Comparison of ENCODE assay signal across 9 mouse cellular contexts in genomic region chr6:136809077-136809476, GRCm38 (mm10). TPM values are rescaled to one million over a fixed set of nuclear protein-coding genes. Genes with fewer than 3 reads are reported as not detected.
DNase-seq lines count a peak whose midpoint lies in the region; ATAC-seq and TF ChIP-seq lines count a peak whose summit lies in the region.
"Had no signal": no experiment of that assay in that cellular context is flagged by ENCODE, and none has a peak within 500 bp of the region (broad histone marks: within the 10 kb centered on the region; RNA-seq: fewer than 3 reads in every experiment).

No protein-coding gene starts in this region.

- intact Hi-C loops in heart, postnatal 10 days (cut with DNase I) = no loop called here

- 0 out of 2 replicates have a peak overlapping the region, but pooled peaks have one; percentile 3 for H3K27ac ChIP-seq in cortical plate, adult 2 months (ENCODE audit: insufficient read depth, low read length)
- no peak overlapping the region for H3K27ac ChIP-seq in limb, embryonic 12.5 days
- H3K27ac ChIP-seq in midbrain, embryonic 13.5 days = no peak overlapping the region

- 37% methylated on average over 14 of the region's 14 CpGs for WGBS in limb, embryonic 12.5 days
- 38% methylated on average over 14 of the region's 14 CpGs for WGBS in midbrain, embryonic 13.5 days

- no peak for TF ChIP-seq CTCF in cortical plate, adult 2 months (IDR thresholded peaks at IDR 0.05; ENCODE audit: extremely low read depth, insufficient read depth, low read length)

- H3K27me3 ChIP-seq in limb, embryonic 12.5 days = no peaks in the 10 kb centered on the region
- no peaks in the 10 kb centered on the region for H3K27me3 ChIP-seq in midbrain, embryonic 13.5 days

- DNase-seq in urinary bladder, postnatal 25 days (ENCODE audit: low spot score) = peak; percentile 45
- DNase-seq in urinary bladder, postnatal 4 days (ENCODE audit: low spot score in 2 of 2) = no peak
- peak; percentile 45 to 52 for DNase-seq in heart, postnatal 10 days
- DNase-seq in yolk sac, embryonic 10.5 days (ENCODE audit: low spot score) = peak; percentile 70

- peaks cover 35% of the 10 kb centered on the region for H3K36me3 ChIP-seq in limb, embryonic 12.5 days
- H3K36me3 ChIP-seq in midbrain, embryonic 13.5 days = peaks cover 21% of the 10 kb centered on the region

- no peak for ATAC-seq in limb, embryonic 12.5 days (ENCODE audit: insufficient number of reproducible peaks, insufficient read depth, low FRiP score, low TSS enrichment, low read depth)
- no peak for ATAC-seq in midbrain, embryonic 13.5 days
- no peak for ATAC-seq in cerebellum, adult (ENCODE audit: insufficient number of reproducible peaks, low FRiP score, low TSS enrichment)

- H3K9ac ChIP-seq in limb, embryonic 12.5 days (replicated peaks) = peak overlapping the region; percentile 70
- peak overlapping the region; percentile 80 for H3K9ac ChIP-seq in midbrain, embryonic 13.5 days (replicated peaks)

- peak overlapping the region; percentile 84 for H3K4me3 ChIP-seq in cortical plate, adult 2 months (ENCODE audit: insufficient read depth, low read length)
- H3K4me3 ChIP-seq in limb, embryonic 12.5 days (replicated peaks) = peak overlapping the region; percentile 84
- peak overlapping the region; percentile 87 for H3K4me3 ChIP-seq in midbrain, embryonic 13.5 days (replicated peaks)

- H3K4me1 ChIP-seq in cortical plate, adult 2 months (ENCODE audit: control insufficient read depth, insufficient read depth, low read length) = no peaks in the 10 kb centered on the region
- H3K4me1 ChIP-seq in limb, embryonic 12.5 days (replicated peaks) = peaks cover 28% of the 10 kb centered on the region
- peaks cover 28% of the 10 kb centered on the region for H3K4me1 ChIP-seq in midbrain, embryonic 13.5 days (replicated peaks)

- peak overlapping the region; percentile 94 for H3K4me2 ChIP-seq in limb, embryonic 12.5 days
- peak overlapping the region; percentile 99 for H3K4me2 ChIP-seq in midbrain, embryonic 13.5 days (replicated peaks)

- H3K9me3 ChIP-seq in limb, embryonic 12.5 days = no peaks in the 10 kb centered on the region
- no peaks in the 10 kb centered on the region for H3K9me3 ChIP-seq in midbrain, embryonic 13.5 days

- TF ChIP-seq POLR2A in cortical plate, adult 2 months (IDR thresholded peaks at IDR 0.05; ENCODE audit: extremely low read depth, insufficient read depth, low read length) = no peak

RNA-seq across cellular contexts. Expression of gene H2afj, which starts 1.0 kb away (rescaled TPM):
- polyA plus RNA-seq in cortical plate, adult 2 months (2012; rRNA removed) = 135 and 139 TPM in 2 replicates
- total RNA-seq in heart, postnatal 10 days (2021) = 10 to 100 TPM; 35.3 to 42.5 TPM
- 99.7 and 111 TPM in 2 replicates for polyA plus RNA-seq in limb, embryonic 12.5 days (2016; fragmentation: Nextera tagmentation; extraction: Ambion mirVana)
- 113 and 121 TPM in 2 replicates for polyA plus RNA-seq in midbrain, embryonic 13.5 days (2015; fragmentation: Nextera tagmentation; extraction: Ambion mirVana)

RNA-seq across cellular contexts. Expression of gene Hist4h4, which starts 4.9 kb away (rescaled TPM):
- polyA plus RNA-seq in cortical plate, adult 2 months (2012; rRNA removed) = 0.51 and 1.1 TPM in 2 replicates
- total RNA-seq in heart, postnatal 10 days (2021) = 10 to 100 TPM; 20.5 to 22.3 TPM
- polyA plus RNA-seq in limb, embryonic 12.5 days (2016; fragmentation: Nextera tagmentation; extraction: Ambion mirVana) = 0.70 and 0.89 TPM in 2 replicates
- 1.1 TPM in 2 replicates for polyA plus RNA-seq in midbrain, embryonic 13.5 days (2015; fragmentation: Nextera tagmentation; extraction: Ambion mirVana)

RNA-seq across cellular contexts. Expression of gene BC049715, which starts 18.3 kb away (rescaled TPM):
- 1.0 and 1.4 TPM in 2 replicates for polyA plus RNA-seq in cortical plate, adult 2 months (2012; rRNA removed)
- 1 to 10 TPM; 1.0 to 1.8 TPM for total RNA-seq in heart, postnatal 10 days (2021)
- polyA plus RNA-seq in limb, embryonic 12.5 days (2016; fragmentation: Nextera tagmentation; extraction: Ambion mirVana) = 3.6 and 4.0 TPM in 2 replicates
- polyA plus RNA-seq in midbrain, embryonic 13.5 days (2015; fragmentation: Nextera tagmentation; extraction: Ambion mirVana) = 1.4 and 1.7 TPM in 2 replicates

RNA-seq across cellular contexts. Expression of gene Wbp11, which starts 19.0 kb away (rescaled TPM):
- polyA plus RNA-seq in cortical plate, adult 2 months (2012; rRNA removed) = 59.7 and 64.0 TPM in 2 replicates
- 10 to 100 TPM; 79.6 to 85.0 TPM for total RNA-seq in heart, postnatal 10 days (2021)
- polyA plus RNA-seq in limb, embryonic 12.5 days (2016; fragmentation: Nextera tagmentation; extraction: Ambion mirVana) = 133 and 139 TPM in 2 replicates
- polyA plus RNA-seq in midbrain, embryonic 13.5 days (2015; fragmentation: Nextera tagmentation; extraction: Ambion mirVana) = 89.8 and 92.5 TPM in 2 replicates

RNA-seq across cellular contexts. Expression of gene Smco3, which starts 26.2 kb away (rescaled TPM):
- polyA plus RNA-seq in cortical plate, adult 2 months (2012; rRNA removed) = 6.5 and 8.7 TPM in 2 replicates
- under 1 TPM; 0.17 TPM for total RNA-seq in heart, postnatal 10 days (2021)
- polyA plus RNA-seq in limb, embryonic 12.5 days (2016; fragmentation: Nextera tagmentation; extraction: Ambion mirVana) = not detected in 2 replicates
- 0.35 and 0.40 TPM in 2 replicates for polyA plus RNA-seq in midbrain, embryonic 13.5 days (2015; fragmentation: Nextera tagmentation; extraction: Ambion mirVana)
- polyA plus RNA-seq: large intestine, adult 2 months had no signal

Comparison
In these comparisons a context has a peak if more than half of its experiments do, and no peak if none do; other contexts are left out.
1. DNase-seq: peak in urinary bladder, postnatal 25 days (single experiment), heart, postnatal 10 days (2 of 2) and yolk sac, embryonic 10.5 days (single experiment); none in urinary bladder, postnatal 4 days (0 of 2).
2. Peak in every context shown above with its lines, with median percentiles within 50 percentile points of each other: H3K4me3 ChIP-seq.